Mouse (Mus musculus) layer of hippocampus, adult 18-20 months (tissue): ENCODE data around the gene Notch1. TPM values are rescaled to one million over a fixed set of nuclear protein-coding genes. Genes with fewer than 3 reads are reported as not detected.
A peak's percentile ranks its signal among the peaks of the same experiment; 100 is the strongest.

Experiments
- DNase-seq, 2 experiments: peaks; one replicate each; pipeline ENCODE4 v3.0.0; 2022; ENCODE audit warnings: low spot score in 2 of 2
- total RNA-seq, 2 experiments: library from RNA; stranded (reverse); gene quantifications; 2 replicates each; pipeline ENCODE4 v1.2.3; 2021

Notch1 gene
- total RNA-seq, 2 experiments from 2014 or later, result 26.4 to 26.9 TPM

- DNase-seq, result no peak
These were observed 16.8 kb upstream of the Notch1 start for GRCm38 (mm10) chr2:26533249-26533648.

DNA sequence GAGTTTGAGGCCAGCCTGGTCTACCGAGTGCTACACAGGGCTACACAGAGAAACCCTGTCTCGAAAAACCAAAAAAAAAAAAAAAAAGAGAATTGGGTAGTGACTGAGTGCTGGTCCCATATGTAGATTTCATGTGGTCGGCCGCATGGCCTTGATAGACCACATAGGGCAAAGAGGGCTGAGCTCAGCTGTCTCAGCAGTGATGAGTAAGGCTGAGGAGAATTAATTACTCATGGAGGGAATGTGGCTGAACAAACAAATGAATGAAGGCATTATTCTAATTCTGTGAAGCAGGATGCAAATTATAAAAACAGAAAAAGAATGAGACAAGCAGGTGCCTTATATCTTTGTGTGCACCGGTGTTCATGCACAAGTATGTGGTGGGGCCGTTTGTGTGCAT, 15.4 kb upstream of the Notch1 start:
- DNase-seq, result no peak

GRCm38 (mm10) chr2:26529881-26530280, 13.4 kb upstream of the Notch1 start:
- DNase-seq, result no peak

GRCm38 (mm10) chr2:26529221-26529805, 12.8 kb upstream of the Notch1 start:
- no peak for DNase-seq

DNA sequence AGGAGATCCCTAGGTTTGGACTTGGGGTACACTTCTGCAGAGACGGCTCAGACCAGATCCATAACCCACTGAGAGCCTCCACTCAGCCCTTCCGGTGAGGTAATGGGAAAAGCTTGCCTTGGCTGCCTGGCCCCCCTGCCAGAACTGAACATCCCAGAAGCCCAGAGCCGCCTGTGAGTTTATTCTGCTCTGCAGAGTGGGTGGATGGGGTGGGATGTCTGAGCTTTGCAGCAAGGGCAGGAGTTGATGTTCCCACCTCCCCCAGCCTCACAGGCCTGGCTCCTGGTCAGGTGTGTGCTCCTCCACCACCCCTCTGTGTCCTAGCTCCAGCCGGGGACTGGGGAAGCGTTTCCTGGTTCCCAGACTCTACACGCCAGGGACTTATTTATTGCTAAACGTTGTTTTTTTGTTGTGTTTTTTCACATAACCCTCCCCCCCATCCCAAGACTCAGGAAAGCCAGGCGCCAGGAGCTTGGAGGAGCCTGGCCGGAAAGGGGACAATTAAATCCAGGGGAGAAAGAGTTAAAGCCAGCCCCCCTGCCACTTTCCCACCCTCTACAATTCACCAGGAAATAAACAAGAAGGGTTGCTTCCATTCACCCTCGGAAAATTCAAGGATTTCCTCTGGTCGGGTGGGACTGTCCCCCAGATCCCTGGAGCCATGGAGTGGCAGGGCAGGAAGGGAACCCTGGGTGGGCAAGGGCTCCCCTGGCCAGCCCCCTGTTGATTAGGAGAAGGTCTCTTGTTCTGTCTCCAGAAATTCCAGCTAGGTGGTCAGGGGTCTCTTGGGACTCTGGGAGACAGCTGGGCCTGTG, 10.2 kb upstream of the Notch1 start:
- DNase-seq, result no peak

GRCm38 (mm10) chr2:26525355-26526018, 9.0 kb upstream of the Notch1 start:
- no peak for DNase-seq

GRCm38 (mm10) chr2:26522327-26522726, 5.9 kb upstream of the Notch1 start:
- DNase-seq, result no peak

DNA sequence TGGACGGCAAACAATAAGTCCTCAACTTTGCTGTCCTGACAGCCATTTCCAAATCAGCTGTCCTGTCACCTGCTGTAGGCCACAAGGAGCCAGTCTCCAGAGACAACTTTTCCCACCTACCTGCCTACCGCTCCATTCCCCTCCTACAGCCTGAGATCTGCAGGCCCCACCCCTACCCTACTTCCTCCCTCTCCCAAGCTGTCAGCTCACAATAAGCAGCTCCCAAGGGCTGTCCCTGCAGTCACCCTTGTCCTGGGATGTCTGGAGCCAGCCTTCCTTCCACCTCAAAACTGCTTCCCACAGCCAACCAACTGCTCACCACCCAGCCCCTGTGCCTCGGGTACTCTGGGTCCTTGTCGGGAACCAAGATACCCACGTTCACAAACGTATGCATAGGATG, 3.3 kb upstream of the Notch1 start:
- no peak for DNase-seq

- DNase-seq, result no peak
These were observed 524 bp upstream of the Notch1 start for GRCm38 (mm10) chr2:26516987-26517386.

- DNase-seq, result no peak
These were observed 1.1 kb downstream of the Notch1 start for GRCm38 (mm10) chr2:26515335-26515734.

DNA sequence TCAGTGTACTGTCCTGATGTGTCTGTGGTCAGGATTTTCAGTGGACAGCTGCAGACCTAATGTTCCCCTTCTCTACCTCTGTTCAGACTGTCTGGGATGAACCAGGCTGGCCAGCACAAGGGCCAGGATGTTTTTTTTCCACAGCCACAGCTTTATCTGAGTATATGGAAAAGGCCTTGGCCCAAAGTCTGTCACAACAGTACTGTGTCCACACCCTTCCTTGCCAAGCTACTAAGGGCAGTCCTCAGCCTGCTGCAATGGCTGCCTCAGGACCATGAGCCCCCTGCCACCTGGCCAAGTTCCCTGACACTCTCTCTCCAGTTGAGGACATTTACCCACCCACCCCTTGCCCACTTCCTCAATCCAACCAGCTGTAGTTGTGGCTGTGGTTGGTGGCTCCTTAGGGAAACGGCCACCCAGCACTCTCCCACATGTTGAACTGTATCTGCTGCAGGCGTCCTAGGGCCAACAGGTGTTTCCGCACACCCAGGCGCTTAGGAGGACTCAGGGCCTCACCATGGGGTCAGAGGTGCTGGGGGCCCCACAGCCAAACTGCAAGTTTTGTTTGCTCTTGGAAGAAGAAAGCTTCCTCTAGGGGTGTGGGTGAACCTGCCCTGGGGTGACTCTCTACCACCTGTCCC, 3.2 kb downstream of the Notch1 start:
- DNase-seq, result no peak

GRCm38 (mm10) chr2:26508661-26509060, 7.8 kb downstream of the Notch1 start:
- DNase-seq, result no peak

DNA sequence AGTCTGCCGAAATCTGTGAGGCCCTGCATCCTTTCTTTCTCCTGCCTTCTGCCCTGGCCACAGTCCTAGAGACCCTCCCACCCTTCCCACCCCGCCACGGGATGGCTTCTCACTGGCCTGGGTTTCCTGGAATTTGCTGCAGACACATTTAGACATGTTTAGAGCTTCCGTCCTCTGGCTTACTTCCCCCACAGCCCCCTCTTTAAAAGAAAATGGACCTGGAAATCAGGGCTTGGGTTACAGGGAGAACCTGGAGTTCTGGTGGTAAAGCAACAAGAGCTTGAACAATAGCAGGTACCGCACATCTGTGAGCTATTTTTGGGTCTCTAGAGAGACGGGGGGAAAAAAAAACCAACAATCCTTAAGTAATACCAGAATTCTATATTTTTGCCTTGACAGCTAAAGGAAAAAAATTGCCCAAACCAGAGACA, 8.5 kb downstream of the Notch1 start:
- no peak for DNase-seq

- DNase-seq, result no peak
These were observed 9.0 kb downstream of the Notch1 start for GRCm38 (mm10) chr2:26507481-26507886.

DNA sequence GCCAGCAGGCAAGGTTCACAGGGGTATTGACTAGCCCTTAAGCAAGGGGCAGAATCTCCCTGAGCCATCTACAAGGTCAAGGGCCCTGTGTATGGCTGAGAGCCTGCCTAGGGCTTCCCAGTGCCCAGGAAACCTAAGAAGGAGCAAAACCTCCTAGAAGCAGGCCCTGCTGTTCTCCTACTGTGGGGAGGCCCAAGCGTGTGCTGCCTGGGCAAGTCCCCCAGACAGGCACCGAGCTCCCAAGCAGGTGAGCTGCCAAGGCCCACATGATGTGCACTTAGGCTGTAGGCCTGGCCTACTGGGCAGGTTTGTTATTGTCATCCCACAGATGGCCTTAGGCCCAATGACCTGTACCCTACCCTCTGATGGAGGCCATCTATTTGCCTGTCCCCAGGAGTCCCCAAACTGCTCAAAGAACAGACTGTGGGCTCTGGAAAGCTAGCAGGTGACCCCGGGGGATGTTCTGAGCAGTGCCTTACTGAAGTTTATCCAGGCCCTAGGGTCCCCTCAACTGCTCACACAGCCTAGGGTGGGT, 9.7 kb downstream of the Notch1 start:
- DNase-seq, result no peak

GRCm38 (mm10) chr2:26504772-26505480, 11.5 kb downstream of the Notch1 start:
- no peak for DNase-seq

- DNase-seq, result peak in 1 of 2 experiments; percentile 51
These were observed 12.5 kb downstream of the Notch1 start for GRCm38 (mm10) chr2:26503661-26504575.

GRCm38 (mm10) chr2:26502863-26503631, 13.4 kb downstream of the Notch1 start:
- no peak for DNase-seq

DNA sequence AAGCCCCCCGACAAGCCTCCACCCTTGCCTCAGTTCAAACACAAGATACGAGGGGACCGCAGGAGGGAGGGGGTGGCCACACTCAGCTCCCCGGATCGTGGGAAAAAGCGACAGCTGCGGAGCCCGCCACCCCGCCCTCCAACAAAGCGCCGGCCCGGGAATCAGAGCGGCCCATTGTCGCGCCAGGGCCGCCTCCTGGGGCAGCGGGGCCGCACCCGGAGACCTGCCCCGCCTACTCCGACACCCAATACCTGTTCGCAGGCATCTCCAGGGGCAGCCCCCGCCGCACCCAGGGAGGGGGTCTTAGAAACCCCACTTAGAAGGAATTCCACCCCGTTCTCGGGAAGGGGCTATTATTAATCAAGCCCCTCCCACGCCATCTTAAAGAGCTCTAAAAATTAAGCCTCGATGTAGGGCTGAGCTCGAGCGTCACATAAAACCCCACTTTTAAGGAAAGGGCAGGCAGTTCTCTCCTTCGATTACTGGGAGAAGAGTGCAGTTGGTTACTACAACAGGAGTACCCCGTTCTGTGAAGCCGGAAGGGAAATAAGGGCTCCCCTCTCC, 14.1 kb downstream of the Notch1 start:
- no peak for DNase-seq
